Mouse (Mus musculus) lung, embryonic 16.5 days (tissue): ENCODE results near the gene Tet2. TPM values are rescaled to one million over a fixed set of nuclear protein-coding genes. Genes with fewer than 3 reads are reported as not detected.
"Not testable (repeated sequence)": the region's sequence is repeated elsewhere in the genome, so short reads cannot be mapped to it uniquely, and the experiment has no call there.

Experiments
- ATAC-seq: fragments of 200-750 bp; cut with Nextera tagmentation; 2 replicates; pipeline ENCODE4 v1.8.0; 2017; ENCODE audit warnings: low read depth, mild to moderate bottlenecking, moderate library complexity
- H3K27ac ChIP-seq: fragments of 300-500 bp; sonication (generic); 2 replicates; pipeline ENCODE4 v1.5.1; 2014; ENCODE audit warnings: mild to moderate bottlenecking, control low read depth, low read length
- H3K27me3 ChIP-seq: fragments of 300-500 bp; sonication (generic); 2 replicates; pipeline ENCODE4 v1.6.1; 2014; ENCODE audit warnings: low read depth, low read length, mixed read lengths; ENCODE audit not compliant: control insufficient read depth, insufficient read depth
- H3K36me3 ChIP-seq: fragments of 300-500 bp; sonication (generic); 2 replicates; pipeline ENCODE4 v1.6.1; 2014; ENCODE audit warnings: low read length; ENCODE audit not compliant: control insufficient read depth, insufficient read depth
- H3K4me1 ChIP-seq: fragments of 300-500 bp; sonication (generic); replicated peaks from 2 replicates; pipeline ENCODE4 v1.6.1; 2014; ENCODE audit warnings: low read length, mixed read lengths; ENCODE audit not compliant: control insufficient read depth, insufficient read depth
- H3K4me2 ChIP-seq: fragments of 300-500 bp; sonication (generic); 2 replicates; pipeline ENCODE4 v1.6.1; 2014; ENCODE audit warnings: low read depth, low read length, control low read depth
- H3K4me3 ChIP-seq: fragments of 300-500 bp; sonication (generic); 2 replicates; pipeline ENCODE4 v1.5.1; 2014; ENCODE audit warnings: mild to moderate bottlenecking, low read length, control low read depth
- H3K9ac ChIP-seq: fragments of 300-500 bp; sonication (generic); 2 replicates; pipeline ENCODE4 v1.6.1; 2014; ENCODE audit warnings: low read length, control low read depth
- H3K9me3 ChIP-seq: fragments of 300-500 bp; sonication (generic); 2 replicates; pipeline ENCODE4 v1.6.1; 2016; ENCODE audit warnings: low read length; ENCODE audit not compliant: control insufficient read depth
- WGBS: fragments of 180-500 bp; shearing (Covaris S2); extraction: QIAGEN DNeasy Blood & Tissue Kit; methylation state at CpG from one replicate; pipeline ENCODE4 v1.1.7; 2014; 5-methylcytosine and 5-hydroxymethylcytosine counted together
- polyA plus RNA-seq: library from polyadenylated mRNA; unstranded; fragments of >200 nt; fragmentation: Nextera tagmentation; extraction: Ambion mirVana; gene quantifications from 2 replicates; pipeline ENCODE4 v1.2.1, GENCODE M21; 2015

Tet2 gene
- polyA plus RNA-seq, 1 experiment from 2014 or later = 16.1 TPM

DNA sequence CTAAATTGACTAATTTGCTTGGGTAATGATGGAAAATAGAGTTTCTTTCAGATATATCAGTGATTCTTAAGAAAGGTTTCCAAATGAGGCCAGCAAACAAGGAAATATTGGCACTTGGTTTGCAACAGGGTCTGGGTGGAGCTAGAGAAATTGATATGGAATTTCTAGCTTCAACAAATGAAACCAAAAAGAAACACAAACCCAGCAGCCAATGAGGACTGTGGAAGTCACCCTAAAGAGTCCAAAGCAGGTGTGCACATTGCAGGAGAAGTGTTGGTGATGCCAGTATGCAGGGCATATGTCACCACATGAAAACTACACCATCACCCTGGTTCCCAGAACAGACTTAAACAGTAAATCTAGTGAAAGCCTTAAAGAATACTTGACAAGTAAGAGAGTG lies 3.9 kb downstream of the Tet2 start:
- H3K4me2 ChIP-seq = no peak overlapping the region
- H3K27me3 ChIP-seq = no peaks in the 10 kb centered on the region
- H3K4me3 ChIP-seq = no peak overlapping the region
- 0 out of 2 replicates have a peak, but pooled peaks cover 2% of the 10 kb centered on the region for H3K9me3 ChIP-seq
- no peak overlapping the region for H3K27ac ChIP-seq
- H3K4me1 ChIP-seq = peaks cover 10% of the 10 kb centered on the region; the same call in 1 of the 2 replicates
- no peak overlapping the region for H3K9ac ChIP-seq
- H3K36me3 ChIP-seq = peaks cover 5% of the 10 kb centered on the region; the same call in 1 of the 2 replicates
- ATAC-seq = no peak

DNA sequence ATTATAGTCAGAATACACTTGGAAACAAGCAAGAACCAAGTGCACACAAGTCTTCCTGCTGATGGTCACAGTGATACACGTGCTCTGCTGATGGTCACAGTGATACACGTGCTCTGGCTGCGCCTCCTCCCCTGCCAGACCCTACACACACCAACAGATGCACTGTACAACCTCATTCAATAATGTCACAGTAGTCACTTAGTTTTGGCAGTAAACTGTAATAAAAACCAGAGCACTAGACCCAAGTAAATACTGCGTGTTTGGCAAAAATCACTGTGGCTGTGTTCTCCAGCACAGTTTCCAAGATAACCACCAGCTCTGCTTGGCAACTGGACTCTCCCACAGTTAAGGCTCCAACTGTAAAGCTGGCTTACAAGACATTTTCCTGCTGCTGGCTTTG lies 4.9 kb downstream of the Tet2 start:
- no peaks in the 10 kb centered on the region for H3K27me3 ChIP-seq
- no peak overlapping the region for H3K9ac ChIP-seq
- WGBS = 73% methylated on average over 4 of the region's 4 CpGs
- H3K4me3 ChIP-seq = no peak overlapping the region
- H3K4me2 ChIP-seq = no peak overlapping the region
- H3K9me3 ChIP-seq = 0 out of 2 replicates have a peak, but pooled peaks cover 2% of the 10 kb centered on the region
- peaks cover 5% of the 10 kb centered on the region; the same call in 1 of the 2 replicates for H3K36me3 ChIP-seq
- no peak overlapping the region for H3K27ac ChIP-seq
- H3K4me1 ChIP-seq = peaks cover 6% of the 10 kb centered on the region; the same call in 1 of the 2 replicates
- no peak for ATAC-seq

DNA sequence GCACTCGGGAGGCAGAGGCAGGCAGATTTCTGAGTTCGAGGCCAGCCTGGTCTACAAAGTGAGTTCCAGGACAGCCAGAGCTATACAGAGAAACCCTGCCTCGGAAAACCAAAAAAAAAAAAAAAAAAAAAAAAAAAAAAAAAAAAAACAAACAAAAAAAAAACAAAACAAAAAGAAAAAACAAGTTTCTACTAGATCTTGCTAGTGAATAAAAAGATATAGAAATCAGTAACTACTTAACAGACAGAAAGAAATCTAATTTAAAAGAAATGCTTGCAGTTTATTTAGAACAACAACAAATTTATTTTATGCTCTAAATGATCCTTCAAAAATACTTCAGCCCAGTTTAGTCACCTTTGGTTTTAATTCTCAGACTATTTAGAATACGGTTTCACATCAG lies 6.4 kb downstream of the Tet2 start:
- H3K27ac ChIP-seq, H3K27me3 ChIP-seq, H3K4me3 ChIP-seq, H3K9ac ChIP-seq, H3K9me3 ChIP-seq, H3K4me2 ChIP-seq, H3K36me3 ChIP-seq, ATAC-seq: not testable (repeated sequence)
- 90% methylated on average over 2 of the region's 4 CpGs for WGBS
- H3K4me1 ChIP-seq = peaks cover 12% of the 10 kb centered on the region; the same call in 1 of the 2 replicates

DNA sequence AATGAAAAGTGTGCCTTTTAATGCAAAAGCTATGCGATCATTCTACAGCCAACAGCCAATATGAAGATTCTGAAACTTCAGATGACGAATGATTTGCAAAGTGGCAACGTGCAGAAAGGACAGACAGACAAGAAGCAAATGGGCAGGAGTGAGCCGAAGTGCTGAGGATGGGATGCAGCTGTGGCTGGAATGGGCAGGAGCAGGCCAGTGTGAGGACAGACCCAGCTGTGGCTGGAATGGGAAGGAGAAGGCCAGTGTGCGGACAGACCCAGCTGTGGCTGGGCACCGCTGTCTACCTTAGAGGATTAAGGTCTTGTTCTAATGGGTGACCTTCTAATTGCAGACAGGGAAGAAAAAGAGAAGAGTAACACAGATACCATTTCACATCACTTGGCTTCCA lies 9.3 kb downstream of the Tet2 start:
- 0 out of 2 replicates have a peak, but pooled peaks cover 2% of the 10 kb centered on the region for H3K9me3 ChIP-seq
- no peak overlapping the region for H3K4me2 ChIP-seq
- 55% methylated on average over 6 of the region's 6 CpGs for WGBS
- H3K9ac ChIP-seq = no peak overlapping the region
- H3K36me3 ChIP-seq = peaks cover 5% of the 10 kb centered on the region; the same call in 1 of the 2 replicates
- H3K27me3 ChIP-seq = no peaks in the 10 kb centered on the region
- no peak overlapping the region for H3K4me3 ChIP-seq
- no peak overlapping the region for H3K27ac ChIP-seq
- peaks cover 16% of the 10 kb centered on the region; the same call in 1 of the 2 replicates for H3K4me1 ChIP-seq
- peak; percentile 78 for ATAC-seq

DNA sequence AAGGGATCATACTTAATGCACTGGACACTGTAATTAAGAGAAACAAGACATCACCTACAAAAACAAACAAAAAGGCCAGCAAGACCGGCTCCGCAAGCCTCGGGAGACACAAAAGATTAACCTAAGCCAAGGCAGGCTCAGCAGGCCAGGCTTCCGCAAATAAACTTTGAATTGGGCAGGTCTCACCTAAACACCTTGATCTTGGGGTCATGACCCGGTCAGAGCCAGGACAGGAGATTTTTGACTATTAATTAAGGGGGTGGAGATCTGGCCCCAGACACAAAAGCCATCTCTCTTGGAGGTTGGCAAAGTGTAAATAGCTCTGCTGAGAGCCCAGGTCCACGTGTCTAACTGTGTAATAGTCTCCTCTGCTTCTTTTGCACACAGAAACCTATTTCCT lies 10.9 kb downstream of the Tet2 start:
- H3K27me3 ChIP-seq = no peaks in the 10 kb centered on the region
- 40% methylated on average over 6 of the region's 6 CpGs for WGBS

DNA sequence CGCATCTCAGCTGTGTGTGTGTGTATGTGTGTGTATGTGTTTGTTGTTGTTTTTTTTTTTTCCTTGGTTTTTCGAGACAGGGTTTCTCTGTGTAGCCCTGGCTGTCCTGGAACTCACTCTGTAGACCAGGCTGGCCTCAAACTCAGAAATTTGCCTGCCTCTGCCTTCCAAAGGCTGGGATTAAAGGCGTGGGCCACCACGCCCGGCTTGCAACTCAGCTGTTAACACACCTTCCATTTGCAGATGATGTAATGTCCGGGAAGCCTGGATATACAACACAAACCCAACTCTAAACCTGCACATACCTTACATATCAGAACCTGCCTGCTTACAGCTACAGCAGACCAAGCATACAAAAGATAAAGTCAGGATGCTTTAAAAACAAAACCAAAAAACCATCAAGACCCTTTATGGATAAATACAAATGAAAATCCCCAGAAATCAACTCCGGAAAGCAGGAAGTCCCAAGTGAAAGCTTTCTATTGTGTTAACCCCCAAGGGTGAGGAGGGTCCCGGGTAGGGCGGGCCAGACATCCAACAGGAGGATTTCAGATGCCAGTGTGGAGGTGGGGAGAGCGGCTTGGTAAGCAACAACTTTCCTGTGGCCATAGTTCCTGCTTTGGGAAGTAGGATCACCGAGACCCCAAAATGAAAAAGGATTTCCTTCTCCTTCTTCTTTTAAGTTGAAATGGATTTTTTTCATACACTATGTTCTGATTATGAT lies 11.5 kb downstream of the Tet2 start:
- Histone ChIP-seq H3K4me1 (peaks cover 12% of the 10 kb centered on the region; the same call in 1 of the 2 replicates), H3K4me2 (no peak overlapping the region), H3K27ac (no peak overlapping the region), H3K9me3 (no peaks in the 10 kb centered on the region), H3K36me3 (0 out of 2 replicates have a peak, but pooled peaks cover 2% of the 10 kb centered on the region), H3K9ac (no peak overlapping the region), H3K4me3 (no peak overlapping the region), H3K27me3 (no peaks in the 10 kb centered on the region)
- 55% methylated on average over 10 of the region's 11 CpGs for WGBS
- ATAC-seq = no peak

More for the DNA sequence above, 10.9 kb downstream of the Tet2 start:
- Histone ChIP-seq H3K27ac (no peak overlapping the region), H3K9ac (no peak overlapping the region), H3K4me2 (no peak overlapping the region), H3K4me3 (no peak overlapping the region), H3K4me1 (peaks cover 12% of the 10 kb centered on the region; the same call in 1 of the 2 replicates), H3K36me3 (peaks cover 5% of the 10 kb centered on the region; the same call in 1 of the 2 replicates), H3K9me3 (0 out of 2 replicates have a peak, but pooled peaks cover 2% of the 10 kb centered on the region)
- no peak for ATAC-seq

DNA sequence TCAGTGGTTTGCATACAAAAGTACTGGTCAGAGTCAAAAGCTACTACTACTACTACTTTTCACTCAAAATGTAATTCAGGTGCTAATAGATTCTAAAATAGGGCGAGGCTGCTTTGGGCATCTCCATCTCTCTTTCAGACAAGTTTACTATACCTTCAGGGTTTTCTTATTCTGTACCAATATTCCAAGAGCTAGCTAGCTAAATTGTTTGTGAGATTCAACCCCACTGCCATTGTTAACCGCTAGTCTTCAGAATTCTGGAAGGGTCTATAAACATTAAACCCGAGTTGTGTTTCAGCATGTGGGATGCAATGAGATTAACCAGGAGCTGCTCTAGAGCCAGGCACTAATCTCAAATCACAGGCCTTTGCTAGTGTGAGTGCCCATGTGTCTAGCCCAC lies 12.1 kb downstream of the Tet2 start:
- 0 out of 2 replicates have a peak, but pooled peaks cover under 1% of the 10 kb centered on the region for H3K36me3 ChIP-seq
- H3K4me2 ChIP-seq = no peak overlapping the region
- ATAC-seq = no peak
- H3K27me3 ChIP-seq = no peaks in the 10 kb centered on the region
- H3K4me1 ChIP-seq = peaks cover 12% of the 10 kb centered on the region; the same call in 1 of the 2 replicates
- no peaks in the 10 kb centered on the region for H3K9me3 ChIP-seq
- H3K4me3 ChIP-seq = no peak overlapping the region
- H3K27ac ChIP-seq = no peak overlapping the region
- no peak overlapping the region for H3K9ac ChIP-seq
- WGBS = 71% methylated on average over 3 of the region's 3 CpGs

DNA sequence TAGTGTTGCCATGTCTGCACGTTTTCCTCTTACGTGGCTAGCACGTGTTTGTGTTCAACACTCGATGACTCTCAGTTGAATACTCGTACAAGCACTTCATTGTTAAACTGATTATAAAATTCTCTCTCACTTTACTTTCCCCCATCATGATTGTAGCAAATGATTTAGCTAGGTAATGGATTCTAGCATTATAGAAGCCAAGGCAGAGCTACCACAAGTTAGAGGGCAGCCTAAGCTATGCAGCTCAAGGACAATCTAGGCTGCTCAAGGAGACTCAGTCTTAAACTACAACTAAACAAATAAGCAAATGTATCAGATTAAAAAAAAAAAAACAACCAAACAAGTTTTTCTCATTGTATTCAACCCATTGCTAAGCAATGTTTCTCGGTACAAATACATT lies 12.7 kb downstream of the Tet2 start:
- Histone ChIP-seq H3K27ac (no peak overlapping the region), H3K36me3 (no peaks in the 10 kb centered on the region), H3K4me3 (no peak overlapping the region), H3K4me2 (no peak overlapping the region), H3K27me3 (no peaks in the 10 kb centered on the region), H3K9ac (no peak overlapping the region), H3K4me1 (peaks cover 12% of the 10 kb centered on the region; the same call in 1 of the 2 replicates), H3K9me3 (no peaks in the 10 kb centered on the region)
- no peak for ATAC-seq
- WGBS = 46% methylated on average over 6 of the region's 6 CpGs

DNA sequence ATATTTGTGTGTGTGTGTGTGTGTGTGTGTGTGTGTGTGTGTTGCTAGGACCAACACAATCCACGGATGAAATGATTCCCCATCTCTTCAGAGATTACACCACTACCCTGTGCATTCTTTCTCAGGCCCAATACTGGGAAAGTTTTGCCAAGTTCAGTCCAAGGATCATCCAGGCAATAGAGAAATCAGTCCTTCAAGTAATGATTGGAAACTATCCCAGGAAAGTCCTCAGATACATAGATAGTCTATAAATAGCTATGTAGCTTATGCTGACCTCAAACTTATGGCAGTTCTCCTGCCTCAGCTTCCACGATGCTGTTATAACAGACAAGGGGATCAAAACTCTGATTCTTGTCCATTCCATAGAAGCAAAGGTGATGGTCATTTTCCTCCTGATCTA lies 13.8 kb downstream of the Tet2 start:
- Histone ChIP-seq H3K4me3 (no peak overlapping the region), H3K9ac (no peak overlapping the region), H3K36me3 (no peaks in the 10 kb centered on the region), H3K4me2 (no peak overlapping the region), H3K9me3 (no peaks in the 10 kb centered on the region), H3K4me1 (peaks cover 12% of the 10 kb centered on the region; the same call in 1 of the 2 replicates), H3K27me3 (no peaks in the 10 kb centered on the region), H3K27ac (no peak overlapping the region)
- no peak; the same call in 1 of the 2 replicates for ATAC-seq
- WGBS = 66% methylated on average over 2 of the region's 2 CpGs
